Mouse (Mus musculus): ENCODE results near the gene Crybg1. TPM values are rescaled to one million over a fixed set of nuclear protein-coding genes. Genes with fewer than 3 reads are reported as not detected.

Gene Crybg1
- total RNA-seq, 2 experiments from 2014 or later = 0.63 TPM

DNA sequence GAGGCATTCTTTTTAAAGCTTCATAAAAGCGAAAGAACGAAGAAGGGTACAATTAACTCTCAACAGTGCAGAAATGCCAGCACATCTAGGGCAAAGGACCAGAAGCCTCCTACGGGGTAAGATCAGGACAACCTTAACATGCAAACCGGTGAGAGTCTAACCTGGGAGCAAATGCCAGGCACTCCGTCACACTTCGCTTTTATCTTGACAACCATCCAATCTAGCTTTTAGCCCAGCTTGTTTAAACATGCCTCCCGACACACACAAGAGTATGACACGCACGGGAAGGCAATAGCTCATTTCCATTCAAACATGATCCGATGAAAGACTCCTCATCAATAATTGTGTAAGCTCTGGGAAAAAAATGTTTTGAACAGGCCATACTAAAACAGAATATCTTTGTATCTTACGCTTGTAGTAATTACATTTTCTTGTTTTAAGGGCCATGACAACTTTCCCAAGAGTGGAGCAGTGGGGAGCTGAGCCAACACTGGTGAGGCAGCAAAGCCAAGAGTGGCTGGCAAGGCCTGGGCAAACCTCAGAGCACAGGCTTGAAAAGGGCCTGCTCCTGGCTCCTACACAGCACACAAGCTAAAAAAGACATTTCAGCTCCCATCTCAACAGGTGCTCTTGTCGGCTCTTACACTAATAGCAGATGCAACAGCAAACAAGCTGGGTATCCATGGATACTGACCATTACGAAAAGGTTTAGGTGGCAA, 10.4 kb downstream of the Crybg1 start:
- intact Hi-C loops (cut with DNase I) = no loop called here
- H3K4me3 ChIP-seq = no peak overlapping the region
- no peak for TF ChIP-seq CTCF (IDR thresholded peaks at IDR 0.05)
- no peak for DNase-seq (ENCODE audit: extremely low spot score in 1 of 2, low spot score in 2 of 2)
- H3K27ac ChIP-seq = no peak overlapping the region

GRCm38 (mm10) chr10:44126047-44126446, 22.6 kb downstream of the Crybg1 start:
- TF ChIP-seq CTCF (IDR thresholded peaks at IDR 0.05) = no peak
- H3K4me3 ChIP-seq = no peak overlapping the region
- no peak for DNase-seq (ENCODE audit: extremely low spot score in 1 of 2, low spot score in 2 of 2)
- intact Hi-C loops (cut with DNase I) = no loop called here
- no peak overlapping the region for H3K27ac ChIP-seq

GRCm38 (mm10) chr10:44124400-44124933, 24.2 kb downstream of the Crybg1 start:
- no peak for TF ChIP-seq CTCF (IDR thresholded peaks at IDR 0.05)
- no peak for DNase-seq (ENCODE audit: extremely low spot score in 1 of 2, low spot score in 2 of 2)
- Histone ChIP-seq H3K27ac (no peak overlapping the region), H3K4me3 (no peak overlapping the region)
- intact Hi-C loops (cut with DNase I) = no loop called here

- intact Hi-C loops (cut with DNase I) = no loop called here
- DNase-seq (ENCODE audit: extremely low spot score in 1 of 2, low spot score in 2 of 2) = no peak
- no peak for TF ChIP-seq CTCF (IDR thresholded peaks at IDR 0.05)
- H3K27ac ChIP-seq = no peak overlapping the region
- H3K4me3 ChIP-seq = no peak overlapping the region
Measured at GRCm38 (mm10) chr10:44118616-44119015, 30.0 kb downstream of the Crybg1 start.

DNA sequence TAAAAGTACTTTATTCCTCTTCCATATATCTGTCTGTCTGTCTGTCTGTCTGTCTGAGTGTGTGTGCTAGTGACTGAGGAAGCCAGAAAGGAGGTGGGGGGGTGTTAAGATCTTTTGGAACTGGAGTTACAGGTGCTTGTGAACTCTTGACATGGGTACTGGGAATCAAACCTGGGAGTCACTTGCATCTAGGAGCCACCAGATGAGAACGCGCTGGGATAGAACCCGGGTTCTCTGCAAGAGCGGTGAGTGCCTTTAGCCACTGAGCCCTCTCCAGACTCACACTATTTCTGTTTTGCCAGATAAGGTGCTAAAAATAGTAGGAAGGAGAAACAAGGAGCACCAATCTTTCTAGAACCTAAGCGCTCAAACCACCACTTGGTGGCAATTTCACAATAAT, 31.9 kb downstream of the Crybg1 start:
- intact Hi-C loops (cut with DNase I) = no loop called here
- no peak for DNase-seq (ENCODE audit: extremely low spot score in 1 of 2, low spot score in 2 of 2)
- Histone ChIP-seq H3K4me3 (no peak overlapping the region), H3K27ac (no peak overlapping the region)
- TF ChIP-seq CTCF (IDR thresholded peaks at IDR 0.05) = no peak

DNA sequence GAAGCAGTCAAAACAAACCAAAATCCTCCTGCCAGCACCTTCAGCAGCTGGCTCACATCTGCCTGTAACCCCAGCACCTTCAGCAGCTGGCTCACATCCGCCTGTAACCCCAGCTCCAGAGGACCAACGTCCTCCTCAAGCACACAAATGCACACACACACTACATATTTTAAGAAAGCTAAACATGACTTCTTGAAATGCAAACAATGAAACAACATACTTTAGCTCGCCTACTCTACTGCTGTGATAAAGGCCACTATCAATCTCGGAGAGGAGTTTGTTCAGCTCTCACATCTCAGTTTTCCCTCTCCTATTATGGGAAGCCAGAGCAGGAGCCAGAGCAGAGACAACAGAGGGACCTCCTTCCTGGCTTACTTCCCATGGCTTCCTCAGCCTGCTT, 34.0 kb downstream of the Crybg1 start:
- TF ChIP-seq CTCF (IDR thresholded peaks at IDR 0.05) = no peak
- no peak overlapping the region for H3K27ac ChIP-seq
- intact Hi-C loops (cut with DNase I) = no loop called here
- H3K4me3 ChIP-seq = no peak overlapping the region
- no peak for DNase-seq (ENCODE audit: extremely low spot score in 1 of 2, low spot score in 2 of 2)

DNA sequence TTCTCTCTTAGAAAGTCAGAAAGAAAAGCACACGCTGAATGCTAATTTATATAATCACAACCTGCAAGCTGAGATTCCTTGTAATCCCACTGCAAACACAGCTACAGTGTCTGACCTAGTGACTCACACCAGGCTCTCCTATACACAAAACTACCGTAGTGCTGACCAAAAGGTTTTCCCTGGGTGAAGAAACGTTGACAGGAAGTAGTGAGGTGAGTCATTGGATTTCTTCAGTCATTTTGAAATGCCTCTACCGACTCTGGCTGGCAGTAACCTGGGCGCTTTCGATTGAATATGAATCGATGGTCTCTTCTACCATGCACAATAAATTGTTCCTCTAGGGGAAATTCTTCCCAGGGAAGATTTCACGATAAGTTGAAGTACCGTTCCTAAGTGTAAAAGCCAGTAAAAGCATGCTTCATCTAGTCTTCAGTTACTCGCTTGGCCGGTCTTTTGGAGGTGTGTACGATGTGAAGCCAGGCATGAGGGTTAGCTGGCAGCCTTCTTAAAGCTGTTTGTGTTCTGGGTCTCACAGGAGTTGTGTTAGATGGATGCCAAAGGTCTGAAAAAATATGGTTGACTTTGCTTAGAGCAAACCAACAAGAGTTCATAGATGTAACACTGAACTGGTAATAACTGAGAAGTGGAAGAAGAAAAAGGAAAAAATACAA, 36.5 kb downstream of the Crybg1 start:
- intact Hi-C loops (cut with DNase I) = no loop called here
- DNase-seq (ENCODE audit: extremely low spot score in 1 of 2, low spot score in 2 of 2) = no peak
- Histone ChIP-seq H3K27ac (no peak overlapping the region), H3K4me3 (no peak overlapping the region)
- no peak for TF ChIP-seq CTCF (IDR thresholded peaks at IDR 0.05)

GRCm38 (mm10) chr10:44111168-44111567, 37.5 kb downstream of the Crybg1 start:
- intact Hi-C loops (cut with DNase I) = no loop called here
- no peak for DNase-seq (ENCODE audit: extremely low spot score in 1 of 2, low spot score in 2 of 2)
- Histone ChIP-seq H3K27ac (no peak overlapping the region), H3K4me3 (no peak overlapping the region)
- no peak for TF ChIP-seq CTCF (IDR thresholded peaks at IDR 0.05)

DNA sequence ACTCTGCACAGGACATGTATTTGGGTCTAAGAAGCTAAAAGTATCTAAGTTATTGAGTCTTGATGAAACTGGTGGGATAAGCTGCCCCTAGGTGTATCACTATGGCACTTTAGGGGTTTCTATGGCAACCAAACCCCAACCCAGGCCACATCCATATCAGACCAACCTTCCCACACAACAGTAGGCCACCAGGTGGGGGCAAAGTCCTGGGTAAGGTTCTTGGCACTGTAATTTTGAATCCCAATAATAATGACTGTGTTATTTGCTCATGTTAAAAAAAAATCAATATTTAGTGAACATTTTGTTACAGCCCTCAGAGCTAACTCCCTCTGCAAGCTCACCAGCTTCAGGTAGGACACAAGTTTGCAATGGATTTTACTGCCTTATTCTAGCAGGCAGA, 38.2 kb downstream of the Crybg1 start:
- DNase-seq (ENCODE audit: extremely low spot score in 1 of 2, low spot score in 2 of 2) = no peak
- no peak overlapping the region for H3K27ac ChIP-seq
- no peak for TF ChIP-seq CTCF (IDR thresholded peaks at IDR 0.05)
- intact Hi-C loops (cut with DNase I) = no loop called here
- H3K4me3 ChIP-seq = no peak overlapping the region

GRCm38 (mm10) chr10:44094794-44095193, 53.9 kb downstream of the Crybg1 start:
- H3K27ac ChIP-seq = no peak overlapping the region
- DNase-seq (ENCODE audit: extremely low spot score in 1 of 2, low spot score in 2 of 2) = no peak
- H3K4me3 ChIP-seq = no peak overlapping the region
- intact Hi-C loops (cut with DNase I) = no loop called here
- TF ChIP-seq CTCF (IDR thresholded peaks at IDR 0.05) = no peak

DNA sequence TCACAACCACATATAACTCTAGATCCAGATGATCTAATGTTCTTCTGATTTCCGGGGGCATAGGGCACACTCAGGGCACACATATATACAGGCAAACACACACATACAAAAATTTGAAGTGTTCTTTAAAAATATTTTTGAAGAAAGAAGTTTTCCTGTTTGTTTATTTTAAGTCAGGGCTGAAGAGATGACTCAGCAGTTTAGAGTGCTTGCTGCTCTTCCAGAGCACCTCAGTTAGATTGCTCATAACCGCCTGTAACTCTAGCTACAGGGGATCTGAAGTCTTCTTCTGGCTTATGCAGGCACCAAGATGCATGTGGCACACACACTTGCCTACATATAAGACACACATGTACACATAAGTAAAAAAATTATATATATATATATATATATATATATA, 56.9 kb downstream of the Crybg1 start:
- no peak overlapping the region for H3K4me3 ChIP-seq
- no peak for TF ChIP-seq CTCF (IDR thresholded peaks at IDR 0.05)
- H3K27ac ChIP-seq = no peak overlapping the region
- no peak for DNase-seq (ENCODE audit: extremely low spot score in 1 of 2, low spot score in 2 of 2)
- intact Hi-C loops (cut with DNase I) = no loop called here

GRCm38 (mm10) chr10:44080351-44080750, 68.3 kb downstream of the Crybg1 start:
- no peak for TF ChIP-seq CTCF (IDR thresholded peaks at IDR 0.05)
- intact Hi-C loops (cut with DNase I) = no loop called here
- DNase-seq (ENCODE audit: extremely low spot score in 1 of 2, low spot score in 2 of 2) = no peak
- H3K4me3 ChIP-seq = no peak overlapping the region
- H3K27ac ChIP-seq = no peak overlapping the region

All from left cerebral cortex, adult 2 months (tissue).